Mouse (Mus musculus): Measurements from ENCODE around the gene Cinp. TPM values are rescaled to one million over a fixed set of nuclear protein-coding genes. Genes with fewer than 3 reads are reported as not detected.
"Not testable (repeated sequence)": the region's sequence is repeated elsewhere in the genome, so short reads cannot be mapped to it uniquely, and the experiment has no call there.

The Cinp gene
- polyA plus RNA-seq, 1 experiment = 34.8 TPM

DNA sequence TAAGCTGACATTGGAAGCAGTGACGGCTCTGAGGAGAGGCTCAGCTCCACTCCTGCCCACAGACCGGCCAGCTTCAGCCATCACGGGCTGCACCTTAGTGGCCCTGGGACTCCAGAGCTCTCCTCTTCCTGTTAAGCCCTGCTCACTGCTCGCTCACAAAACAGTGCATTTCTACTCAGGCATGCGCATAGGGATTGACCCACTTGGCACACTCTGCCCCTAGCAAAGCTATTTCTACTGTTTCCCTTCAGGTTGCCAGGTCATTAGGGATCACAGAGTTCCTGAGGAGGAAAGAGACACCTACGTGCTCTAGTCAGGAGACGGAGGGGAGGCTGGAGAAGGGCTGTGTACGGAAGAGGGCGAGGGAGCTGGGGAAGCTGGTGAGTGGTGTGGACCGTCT is 23.0 kb downstream of the Cinp start:
- 88% methylated on average over 10 of the region's 10 CpGs for WGBS
- H3K4me3 ChIP-seq (replicated peaks; ENCODE audit: extremely low read depth, low read depth, low read length) = no peak overlapping the region
- H3K4me1 ChIP-seq (ENCODE audit: control insufficient read depth, insufficient read depth, low read length) = no peaks in the 10 kb centered on the region
- no peak for DNase-seq
- TF ChIP-seq POLR2A (IDR thresholded peaks at IDR 0.05; ENCODE audit: borderline replicate concordance, extremely low read depth, low read depth, low read length) (no peak), CTCF (IDR thresholded peaks at IDR 0.05; ENCODE audit: insufficient read depth, low read length) (no peak)

DNA sequence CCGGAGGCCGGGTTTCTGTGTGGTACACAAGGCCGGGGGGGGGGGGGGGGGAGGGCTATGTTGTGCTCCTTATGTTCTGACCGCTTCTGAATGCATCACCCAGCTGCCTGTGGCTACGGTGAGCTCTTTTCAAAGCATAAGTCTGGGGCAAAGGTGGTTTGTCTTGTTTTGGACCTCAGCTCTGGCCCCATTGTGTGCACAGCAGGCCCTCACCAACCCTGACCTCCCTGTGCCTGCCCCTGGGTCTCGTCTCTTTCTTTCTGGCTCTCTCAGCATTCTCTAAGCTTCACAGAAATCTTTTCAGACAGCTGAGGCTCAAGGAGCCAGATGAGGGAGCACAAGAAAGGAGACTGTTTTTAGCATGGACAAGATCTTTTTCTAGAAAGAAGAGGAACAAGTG is 23.4 kb downstream of the Cinp start:
- Histone ChIP-seq H3K4me3 (replicated peaks; ENCODE audit: extremely low read depth, low read depth, low read length) (no peak overlapping the region), H3K4me1 (ENCODE audit: control insufficient read depth, insufficient read depth, low read length) (no peaks in the 10 kb centered on the region)
- no peak for DNase-seq
- 83% methylated on average over 6 of the region's 6 CpGs for WGBS
- TF ChIP-seq POLR2A (IDR thresholded peaks at IDR 0.05; ENCODE audit: borderline replicate concordance, extremely low read depth, low read depth, low read length) = no peak
- no peak for TF ChIP-seq CTCF (IDR thresholded peaks at IDR 0.05; ENCODE audit: insufficient read depth, low read length)

GRCm38 (mm10) chr12:110864008-110864407 is 24.9 kb downstream of the Cinp start:
- DNase-seq = no peak
- no peaks in the 10 kb centered on the region for H3K4me1 ChIP-seq (ENCODE audit: control insufficient read depth, insufficient read depth, low read length)
- 92% methylated on average over 6 of the region's 6 CpGs for WGBS

GRCm38 (mm10) chr12:110861256-110861655 is 27.7 kb downstream of the Cinp start:
- 57% methylated on average over 7 of the region's 7 CpGs for WGBS
- no peak overlapping the region for H3K4me3 ChIP-seq (replicated peaks; ENCODE audit: extremely low read depth, low read depth, low read length)
- no peak for TF ChIP-seq POLR2A (IDR thresholded peaks at IDR 0.05; ENCODE audit: borderline replicate concordance, extremely low read depth, low read depth, low read length)
- TF ChIP-seq CTCF (IDR thresholded peaks at IDR 0.05; ENCODE audit: insufficient read depth, low read length) = no peak
- DNase-seq = no peak
- no peaks in the 10 kb centered on the region for H3K4me1 ChIP-seq (ENCODE audit: control insufficient read depth, insufficient read depth, low read length)

More at GRCm38 (mm10) chr12:110864008-110864407, 24.9 kb downstream of the Cinp start:
- TF ChIP-seq POLR2A (IDR thresholded peaks at IDR 0.05; ENCODE audit: borderline replicate concordance, extremely low read depth, low read depth, low read length) (no peak), CTCF (IDR thresholded peaks at IDR 0.05; ENCODE audit: insufficient read depth, low read length) (no peak)
- H3K4me3 ChIP-seq (replicated peaks; ENCODE audit: extremely low read depth, low read depth, low read length) = no peak overlapping the region

DNA sequence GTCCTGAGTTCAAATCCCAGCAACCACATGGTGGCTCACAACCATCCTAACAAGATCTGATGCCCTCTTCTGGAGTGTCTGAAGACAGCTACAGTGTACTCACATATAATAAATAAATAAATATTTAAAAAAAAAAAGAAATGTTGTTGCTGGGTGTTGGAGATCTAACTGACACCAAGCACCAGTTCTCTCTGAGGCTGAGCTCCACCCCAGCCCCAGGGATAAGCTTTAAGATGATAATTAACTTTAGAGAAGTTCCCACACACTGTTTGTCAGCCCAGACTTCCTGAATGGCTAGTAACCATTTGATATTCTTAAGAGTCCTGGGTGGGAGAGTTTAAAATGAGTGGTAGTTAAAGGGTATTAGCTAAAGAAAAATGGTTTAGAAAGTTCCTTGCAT is 28.7 kb downstream of the Cinp start:
- TF ChIP-seq CTCF (IDR thresholded peaks at IDR 0.05; ENCODE audit: insufficient read depth, low read length) (no peak), POLR2A (IDR thresholded peaks at IDR 0.05; ENCODE audit: borderline replicate concordance, extremely low read depth, low read depth, low read length) (no peak)
- no peak overlapping the region for H3K4me3 ChIP-seq (replicated peaks; ENCODE audit: extremely low read depth, low read depth, low read length)

GRCm38 (mm10) chr12:110858681-110859080 is 30.3 kb downstream of the Cinp start:
- not testable (repeated sequence) for H3K4me1 ChIP-seq (ENCODE audit: control insufficient read depth, insufficient read depth, low read length); DNase-seq; H3K4me3 ChIP-seq (replicated peaks; ENCODE audit: extremely low read depth, low read depth, low read length)
- 90% methylated on average over 15 of the region's 15 CpGs for WGBS

More for the DNA sequence above, 28.7 kb downstream of the Cinp start:
- DNase-seq = no peak
- H3K4me1 ChIP-seq (ENCODE audit: control insufficient read depth, insufficient read depth, low read length) = no peaks in the 10 kb centered on the region

- no peak overlapping the region for H3K4me3 ChIP-seq (replicated peaks; ENCODE audit: extremely low read depth, low read depth, low read length)
- WGBS = 51% methylated on average over 7 of the region's 7 CpGs
- TF ChIP-seq POLR2A (IDR thresholded peaks at IDR 0.05; ENCODE audit: borderline replicate concordance, extremely low read depth, low read depth, low read length) (no peak), CTCF (IDR thresholded peaks at IDR 0.05; ENCODE audit: insufficient read depth, low read length) (no peak)
- peak; percentile 20 for DNase-seq
- no peaks in the 10 kb centered on the region for H3K4me1 ChIP-seq (ENCODE audit: control insufficient read depth, insufficient read depth, low read length)
These were observed 31.7 kb downstream of the Cinp start for GRCm38 (mm10) chr12:110857196-110857595.

DNA sequence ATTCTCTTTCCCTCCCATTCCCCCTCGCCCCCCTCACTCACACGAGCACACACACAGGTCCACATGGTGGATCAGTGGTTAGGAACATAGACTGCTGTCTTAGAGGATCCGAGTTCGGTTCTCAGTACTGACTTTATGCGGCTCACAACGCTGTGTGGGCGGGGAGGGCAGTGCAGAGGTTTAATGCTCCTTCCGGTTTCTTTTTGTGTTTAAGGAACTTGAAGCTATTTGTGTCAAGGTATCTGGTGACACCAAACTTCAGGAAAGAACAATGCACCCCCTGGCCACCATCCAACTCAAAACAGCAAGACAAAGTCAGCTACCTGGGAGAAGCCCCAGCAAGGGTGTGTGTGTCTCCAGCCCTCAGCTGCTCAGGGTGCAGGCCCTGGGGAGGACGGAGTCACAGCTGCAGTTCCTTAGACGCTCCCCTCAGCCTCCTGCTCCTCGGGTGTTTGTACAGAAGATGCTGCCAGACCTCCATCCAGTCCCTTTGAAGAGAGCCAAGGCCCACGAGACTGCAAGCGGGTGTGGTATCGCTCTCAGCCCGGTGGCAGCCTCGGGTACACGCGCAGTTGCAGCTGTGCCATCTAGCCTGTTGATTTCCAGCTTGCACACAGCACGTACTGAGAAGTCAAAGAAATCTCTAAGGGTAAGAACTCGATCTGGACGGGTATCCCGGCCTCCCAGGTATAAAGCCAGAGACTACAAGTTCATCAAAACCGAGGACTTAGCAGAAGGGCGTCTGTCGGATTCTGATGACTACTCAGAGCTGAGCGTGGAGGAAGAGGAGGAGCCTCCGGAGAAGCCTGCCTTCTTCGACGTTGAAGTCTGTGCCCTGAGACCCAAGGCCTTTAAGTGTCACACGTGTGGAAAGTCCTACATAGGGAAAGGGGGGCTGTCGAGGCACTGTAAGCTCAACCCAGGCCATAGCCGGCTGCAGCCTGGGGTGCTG is 33.9 kb downstream of the Cinp start:
- TF ChIP-seq CTCF (IDR thresholded peaks at IDR 0.05; ENCODE audit: insufficient read depth, low read length) (no peak), POLR2A (IDR thresholded peaks at IDR 0.05; ENCODE audit: borderline replicate concordance, extremely low read depth, low read depth, low read length) (no peak)
- H3K4me1 ChIP-seq (ENCODE audit: control insufficient read depth, insufficient read depth, low read length) = peaks cover 2% of the 10 kb centered on the region; the same call in 1 of the 2 replicates
- no peak overlapping the region for H3K4me3 ChIP-seq (replicated peaks; ENCODE audit: extremely low read depth, low read depth, low read length)
- 73% methylated on average over 32 of the region's 32 CpGs for WGBS
- no peak for DNase-seq

GRCm38 (mm10) chr12:110851923-110852322 is 37.0 kb downstream of the Cinp start:
- peaks cover 2% of the 10 kb centered on the region; the same call in 1 of the 2 replicates for H3K4me1 ChIP-seq (ENCODE audit: control insufficient read depth, insufficient read depth, low read length)
- H3K4me3 ChIP-seq (replicated peaks; ENCODE audit: extremely low read depth, low read depth, low read length) = no peak overlapping the region
- DNase-seq = no peak
- 86% methylated on average over 1 of the region's 1 CpGs for WGBS
- no peak for TF ChIP-seq POLR2A (IDR thresholded peaks at IDR 0.05; ENCODE audit: borderline replicate concordance, extremely low read depth, low read depth, low read length)
- no peak for TF ChIP-seq CTCF (IDR thresholded peaks at IDR 0.05; ENCODE audit: insufficient read depth, low read length)

- Histone ChIP-seq H3K4me3 (replicated peaks; ENCODE audit: extremely low read depth, low read depth, low read length) (no peak overlapping the region), H3K4me1 (ENCODE audit: control insufficient read depth, insufficient read depth, low read length) (peaks cover 2% of the 10 kb centered on the region; the same call in 1 of the 2 replicates)
- WGBS = 60% methylated on average over 12 of the region's 12 CpGs
- DNase-seq = no peak
- TF ChIP-seq POLR2A (IDR thresholded peaks at IDR 0.05; ENCODE audit: borderline replicate concordance, extremely low read depth, low read depth, low read length) = no peak
- TF ChIP-seq CTCF (IDR thresholded peaks at IDR 0.05; ENCODE audit: insufficient read depth, low read length) = no peak
These were observed 37.5 kb downstream of the Cinp start for GRCm38 (mm10) chr12:110851414-110851813.

Measured in lung, adult 2 months (tissue).